Mouse (Mus musculus) Muller cell, postnatal 12 days (primary cell): Measurements from ENCODE around the gene Gm4737.
A peak's percentile ranks its signal among the peaks of the same experiment; 100 is the strongest.
"Not testable (repeated sequence)": the region's sequence is repeated elsewhere in the genome, so short reads cannot be mapped to it uniquely, and the experiment has no call there.

Source experiments
- DNase-seq: peaks from one replicate; pipeline ENCODE4 v3.0.0-alpha.2; 2015; ENCODE audit errors: inconsistent ontology term

Gm4737 gene

GRCm38 (mm10) chr16:46154832-46155231 lies at the start of gene Gm4737:
Gene Gm4737 (minus strand): TSS chr16:46155077.
- not testable (repeated sequence) for DNase-seq

GRCm38 (mm10) chr16:46195792-46196191 lies 40.9 kb upstream of the Gm4737 start:
- no peak for DNase-seq

- no peak for DNase-seq
These were observed 28.2 kb upstream of the Gm4737 start for GRCm38 (mm10) chr16:46183096-46183495.

GRCm38 (mm10) chr16:46178121-46178801 lies 23.4 kb upstream of the Gm4737 start:
- peak; percentile 56 for DNase-seq

- DNase-seq: no peak
These were observed 18.2 kb upstream of the Gm4737 start for GRCm38 (mm10) chr16:46173039-46173438.

- no peak for DNase-seq
These were observed 12.1 kb upstream of the Gm4737 start for GRCm38 (mm10) chr16:46166971-46167370.

- DNase-seq: peak; percentile 2
These were observed 10.4 kb upstream of the Gm4737 start for GRCm38 (mm10) chr16:46165305-46165704.

GRCm38 (mm10) chr16:46151141-46151540 lies 3.7 kb downstream of the Gm4737 start:
- DNase-seq: no peak

- no peak for DNase-seq
These were observed 6.1 kb downstream of the Gm4737 start for GRCm38 (mm10) chr16:46148661-46149341.

- no peak for DNase-seq
These were observed 7.9 kb downstream of the Gm4737 start for GRCm38 (mm10) chr16:46146962-46147361.

- no peak for DNase-seq
These were observed 32.6 kb downstream of the Gm4737 start for GRCm38 (mm10) chr16:46122238-46122637.

- peak; percentile 28 for DNase-seq
These were observed 33.5 kb downstream of the Gm4737 start for GRCm38 (mm10) chr16:46121420-46121819.

- DNase-seq: no peak
These were observed 34.3 kb downstream of the Gm4737 start for GRCm38 (mm10) chr16:46120607-46121006.

GRCm38 (mm10) chr16:46120020-46120419 lies 34.9 kb downstream of the Gm4737 start, which contains the start of gene Cd96:
Gene Cd96 (minus strand): TSS chr16:46120251.
- DNase-seq: no peak

- DNase-seq: no peak
These were observed 37.2 kb downstream of the Gm4737 start for GRCm38 (mm10) chr16:46117645-46118044.

- no peak for DNase-seq
These were observed 40.1 kb downstream of the Gm4737 start for GRCm38 (mm10) chr16:46114727-46115126.

- DNase-seq: no peak
These were observed 45.3 kb downstream of the Gm4737 start for GRCm38 (mm10) chr16:46109536-46109935.

GRCm38 (mm10) chr16:46107431-46107830 lies 47.4 kb downstream of the Gm4737 start:
- DNase-seq: no peak

- no peak for DNase-seq
These were observed 50.4 kb downstream of the Gm4737 start for GRCm38 (mm10) chr16:46104491-46104890.
